Mouse (Mus musculus) forebrain, embryonic 13.5 days (tissue): ENCODE measurements at regions not wholly inside any gene's neighbourhood (a gene's known extent, or its start where the extent isn't known, plus 50 kb on each side); places are given as distances from the start of the nearest gene placed in this dataset.

Source experiments
- ATAC-seq: fragments of 200-750 bp; cut with Nextera tagmentation; 2 replicates; pipeline ENCODE4 v1.8.0; 2017
- H3K27ac ChIP-seq: fragments of 300-500 bp; sonication (generic); 2 replicates; pipeline ENCODE4 v1.5.1; 2015; ENCODE audit warnings: inconsistent platforms, mild to moderate bottlenecking, moderate library complexity
- H3K27me3 ChIP-seq: fragments of 300-500 bp; sonication (generic); 2 replicates; pipeline ENCODE4 v1.6.1; 2015; ENCODE audit warnings: mild to moderate bottlenecking, inconsistent platforms
- H3K36me3 ChIP-seq: fragments of 300-500 bp; sonication (generic); 2 replicates; pipeline ENCODE4 v1.6.1; 2015; ENCODE audit warnings: mild to moderate bottlenecking, inconsistent platforms; ENCODE audit not compliant: poor library complexity, severe bottlenecking
- H3K4me1 ChIP-seq: fragments of 300-500 bp; sonication (generic); 2 replicates; pipeline ENCODE4 v1.6.1; 2015; ENCODE audit warnings: inconsistent platforms
- H3K4me2 ChIP-seq: fragments of 300-500 bp; sonication (generic); 2 replicates; pipeline ENCODE4 v1.6.1; 2015; ENCODE audit warnings: inconsistent platforms, mild to moderate bottlenecking, moderate library complexity
- H3K4me3 ChIP-seq: fragments of 300-500 bp; sonication (generic); 2 replicates; pipeline ENCODE4 v1.5.1; 2015; ENCODE audit warnings: mild to moderate bottlenecking, inconsistent platforms
- H3K9ac ChIP-seq: fragments of 300-500 bp; sonication (generic); 2 replicates; pipeline ENCODE4 v1.6.1; 2015; ENCODE audit warnings: mild to moderate bottlenecking, inconsistent platforms
- H3K9me3 ChIP-seq: fragments of 300-500 bp; sonication (generic); replicated peaks from 2 replicates; pipeline ENCODE4 v1.6.1; 2016; ENCODE audit warnings: inconsistent platforms
- WGBS: fragments of 180-500 bp; shearing (Covaris S2); methylation state at CpG from one replicate; pipeline ENCODE4 v1.1.7; 2015; 5-methylcytosine and 5-hydroxymethylcytosine counted together

DNA sequence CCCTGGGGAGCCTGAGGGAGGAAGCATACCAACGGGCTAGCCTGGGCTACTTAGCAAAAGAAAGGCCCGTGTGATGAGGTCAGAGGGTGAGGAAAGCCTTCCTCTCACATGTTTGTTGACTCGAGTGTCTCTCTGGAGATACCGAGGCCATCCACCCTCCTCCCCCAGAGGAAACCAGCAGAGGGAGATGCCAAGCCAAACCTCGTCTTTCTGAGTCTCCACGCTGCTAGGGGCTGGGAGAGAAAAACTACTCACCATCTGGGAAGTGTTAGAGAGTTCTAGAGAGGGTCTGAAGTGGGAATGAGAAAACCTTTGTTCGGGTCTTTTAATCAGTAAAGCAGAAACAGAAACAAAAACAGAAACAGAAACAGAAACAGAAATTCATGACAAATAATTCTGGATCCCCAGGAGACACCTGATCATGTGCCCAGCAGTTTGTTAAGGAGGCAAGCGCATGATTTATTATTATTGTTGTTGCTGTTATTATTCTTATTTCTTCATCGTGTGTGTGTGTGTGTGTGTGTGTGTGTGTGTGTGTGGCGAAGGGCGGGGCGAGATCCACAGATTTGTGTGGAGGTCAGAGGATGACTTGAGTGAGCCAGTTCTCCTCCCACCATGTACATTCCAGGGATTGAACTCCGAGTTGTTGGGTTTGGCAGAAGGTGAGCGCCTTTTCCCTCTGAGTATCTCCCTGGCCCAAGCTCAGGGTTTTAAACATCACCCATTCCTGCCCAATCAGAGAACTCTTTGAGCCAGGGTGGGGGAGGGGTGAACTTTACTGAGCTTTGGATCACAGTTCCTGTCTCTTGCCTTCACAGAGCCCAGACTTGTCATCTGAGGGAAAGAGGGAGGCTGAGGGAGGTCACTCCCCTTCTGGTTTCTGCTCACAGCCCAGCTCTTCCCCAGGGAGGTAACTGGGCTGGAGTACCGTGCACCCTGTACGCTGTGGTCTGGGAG lies 104.2 kb downstream of the Zfp36l2 start:
- Histone ChIP-seq H3K9me3 (no peaks in the 10 kb centered on the region), H3K4me2 (no peak overlapping the region), H3K36me3 (no peaks in the 10 kb centered on the region), H3K27ac (no peak overlapping the region), H3K27me3 (no peaks in the 10 kb centered on the region), H3K9ac (no peak overlapping the region), H3K4me1 (peaks cover 37% of the 10 kb centered on the region), H3K4me3 (no peak overlapping the region)
- ATAC-seq, result no peak
- WGBS, result 78% methylated on average over 16 of the region's 16 CpGs

GRCm38 (mm10) chr17:84082571-84082970 lies 105.2 kb downstream of the Zfp36l2 start:
- ATAC-seq, result no peak
- Histone ChIP-seq H3K27ac (peak overlapping the region; percentile 80), H3K9me3 (no peaks in the 10 kb centered on the region), H3K4me1 (peaks cover 37% of the 10 kb centered on the region), H3K27me3 (no peaks in the 10 kb centered on the region), H3K36me3 (no peaks in the 10 kb centered on the region), H3K9ac (no peak overlapping the region), H3K4me2 (no peak overlapping the region), H3K4me3 (no peak overlapping the region)
- 96% methylated on average over 5 of the region's 5 CpGs for WGBS

- Histone ChIP-seq H3K36me3 (no peaks in the 10 kb centered on the region), H3K9ac (no peak overlapping the region), H3K4me1 (peaks cover 37% of the 10 kb centered on the region), H3K9me3 (no peaks in the 10 kb centered on the region), H3K4me3 (no peak overlapping the region), H3K4me2 (no peak overlapping the region), H3K27me3 (no peaks in the 10 kb centered on the region), H3K27ac (peak overlapping the region; percentile 80)
- 50% methylated on average over 8 of the region's 8 CpGs for WGBS
- peak; percentile 88 for ATAC-seq
These were observed 105.9 kb downstream of the Zfp36l2 start for GRCm38 (mm10) chr17:84081751-84082352.

- Histone ChIP-seq H3K9me3 (no peaks in the 10 kb centered on the region), H3K27me3 (no peaks in the 10 kb centered on the region), H3K27ac (no peak overlapping the region), H3K4me3 (no peak overlapping the region), H3K4me2 (no peak overlapping the region), H3K9ac (no peak overlapping the region), H3K4me1 (no peaks in the 10 kb centered on the region; the same call in 1 of the 2 replicates), H3K36me3 (no peaks in the 10 kb centered on the region)
- ATAC-seq, result no peak
- 75% methylated on average over 3 of the region's 3 CpGs for WGBS
These were observed 112.4 kb downstream of the Zfp36l2 start for GRCm38 (mm10) chr17:84075081-84075938.

DNA sequence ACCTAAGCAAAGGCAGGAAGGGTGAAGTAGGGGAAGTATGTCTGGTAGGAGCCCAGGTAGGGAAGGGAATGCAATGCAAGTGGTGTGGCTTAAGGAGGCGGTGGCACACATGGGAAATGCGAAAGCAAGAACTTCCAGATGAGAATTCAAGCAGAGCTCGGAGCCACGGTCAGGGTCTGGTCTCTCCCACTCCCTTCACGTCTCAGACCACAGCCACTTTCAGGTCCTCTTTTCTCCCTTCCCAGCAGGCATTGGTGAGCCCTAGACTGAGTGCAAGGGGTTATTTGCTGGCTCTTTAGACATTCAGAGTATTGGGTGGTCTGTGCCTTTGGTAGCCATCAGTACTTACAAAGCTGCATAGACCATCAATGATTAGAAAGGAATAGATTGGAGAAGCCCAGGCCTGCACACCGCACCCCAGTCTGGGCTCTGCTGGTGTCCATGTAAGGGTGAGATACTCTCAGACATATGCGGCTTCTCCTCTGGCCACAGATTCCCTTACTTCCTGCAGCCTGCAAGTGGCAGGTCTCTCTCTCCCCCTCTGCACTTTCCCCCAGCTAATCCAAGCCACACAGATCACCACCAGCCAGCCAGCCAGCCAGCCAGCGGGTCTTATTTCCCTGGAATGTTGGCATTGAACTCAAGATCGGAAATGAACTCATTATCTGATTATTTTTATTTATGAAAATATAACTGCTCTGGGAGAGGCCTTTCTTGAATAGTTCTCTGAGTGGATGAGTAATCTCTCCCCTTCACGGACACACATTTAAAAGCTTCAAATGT lies 113.6 kb downstream of the Zfp36l2 start:
- Histone ChIP-seq H3K4me1 (no peaks in the 10 kb centered on the region; the same call in 1 of the 2 replicates), H3K9ac (no peak overlapping the region), H3K4me3 (no peak overlapping the region), H3K27ac (no peak overlapping the region), H3K36me3 (no peaks in the 10 kb centered on the region), H3K27me3 (no peaks in the 10 kb centered on the region), H3K4me2 (no peak overlapping the region), H3K9me3 (no peaks in the 10 kb centered on the region)
- no peak for ATAC-seq
- WGBS, result 82% methylated on average over 10 of the region's 10 CpGs

DNA sequence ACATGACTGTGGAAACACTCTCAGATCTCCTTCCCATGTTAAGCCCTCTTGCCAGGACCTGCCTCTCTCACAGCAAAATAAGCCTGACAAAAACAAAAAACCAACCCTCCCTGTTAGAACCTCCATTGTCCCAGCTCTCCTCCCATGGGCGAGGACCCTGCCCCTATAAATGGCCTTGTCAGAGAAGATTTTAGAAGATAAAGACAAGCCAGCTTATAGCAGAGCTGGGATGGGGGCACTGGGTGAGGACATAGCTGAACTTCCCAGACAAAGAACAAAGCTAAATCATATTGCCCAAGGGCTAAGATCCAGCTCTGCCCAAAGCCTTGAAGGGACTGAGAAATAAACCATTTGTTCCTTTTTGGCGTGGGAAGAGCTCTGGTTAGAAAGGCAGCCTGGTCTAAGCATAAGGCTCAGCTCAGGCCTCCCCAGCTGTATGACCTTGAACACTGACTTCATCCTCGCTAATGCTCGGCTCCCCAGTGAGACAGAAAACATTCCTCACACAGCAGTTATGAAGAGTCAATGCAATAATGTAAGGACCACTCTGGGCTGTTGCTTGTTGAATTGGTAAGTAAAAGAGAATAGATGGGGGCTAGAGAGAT lies 115.2 kb downstream of the Zfp36l2 start:
- H3K27ac ChIP-seq, result 0 out of 2 replicates have a peak overlapping the region, but pooled peaks have one; percentile 17
- no peaks in the 10 kb centered on the region for H3K36me3 ChIP-seq
- no peaks in the 10 kb centered on the region; the same call in 1 of the 2 replicates for H3K4me1 ChIP-seq
- H3K9ac ChIP-seq, result no peak overlapping the region
- no peak overlapping the region for H3K4me2 ChIP-seq
- H3K9me3 ChIP-seq, result no peaks in the 10 kb centered on the region
- H3K4me3 ChIP-seq, result no peak overlapping the region
- WGBS, result 60% methylated on average over 4 of the region's 4 CpGs
- no peak for ATAC-seq
- no peaks in the 10 kb centered on the region for H3K27me3 ChIP-seq

DNA sequence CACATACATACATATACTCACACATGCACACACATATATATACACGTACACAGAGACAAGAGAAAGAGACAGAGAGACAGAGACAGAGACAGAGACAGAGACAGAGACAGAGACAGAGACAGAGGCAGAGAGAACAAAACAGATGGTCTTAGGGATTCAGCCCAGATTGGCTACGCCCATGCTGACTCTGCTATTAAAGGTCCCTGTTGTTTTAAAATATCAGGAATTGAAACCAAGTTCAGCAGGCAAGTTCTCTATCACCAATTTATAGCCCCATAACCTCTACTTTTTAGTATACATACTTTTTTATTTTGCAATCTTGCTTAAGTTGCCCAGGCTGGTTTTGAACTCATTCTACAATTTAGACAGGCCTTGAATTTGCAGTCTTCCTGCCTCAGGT lies 115.9 kb downstream of the Zfp36l2 start:
- Histone ChIP-seq H3K9ac (no peak overlapping the region), H3K36me3 (no peaks in the 10 kb centered on the region), H3K4me3 (no peak overlapping the region), H3K4me1 (peaks cover 3% of the 10 kb centered on the region; the same call in 1 of the 2 replicates), H3K27me3 (peaks cover 3% of the 10 kb centered on the region; the same call in 1 of the 2 replicates), H3K9me3 (no peaks in the 10 kb centered on the region), H3K27ac (no peak overlapping the region), H3K4me2 (no peak overlapping the region)
- no peak for ATAC-seq
- WGBS, result 86% methylated on average over 2 of the region's 2 CpGs

DNA sequence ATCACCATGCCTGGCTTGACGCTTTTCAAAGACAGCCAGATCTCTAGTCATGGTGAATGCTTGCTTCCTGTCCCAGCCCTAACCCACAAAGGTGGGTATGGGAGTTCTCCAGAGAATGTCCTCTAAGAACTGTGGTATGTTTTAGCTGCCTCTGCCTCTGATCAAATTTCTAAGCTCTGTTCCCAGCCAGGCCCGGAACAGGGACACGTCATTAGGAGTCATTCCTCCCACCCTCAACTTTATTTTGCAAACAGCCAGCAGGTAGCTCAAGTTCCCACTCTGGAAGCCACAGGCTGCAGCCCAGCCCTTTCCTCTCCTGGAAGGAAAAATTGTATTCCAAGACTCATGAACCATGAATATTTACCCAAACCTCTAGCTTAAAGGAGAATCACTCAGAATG lies 117.2 kb downstream of the Zfp36l2 start:
- Histone ChIP-seq H3K4me3 (no peak overlapping the region), H3K9ac (no peak overlapping the region), H3K4me2 (no peak overlapping the region), H3K36me3 (no peaks in the 10 kb centered on the region), H3K4me1 (peaks cover 3% of the 10 kb centered on the region; the same call in 1 of the 2 replicates), H3K27me3 (peaks cover 3% of the 10 kb centered on the region; the same call in 1 of the 2 replicates), H3K27ac (no peak overlapping the region), H3K9me3 (no peaks in the 10 kb centered on the region)
- WGBS, result 85% methylated on average over 3 of the region's 3 CpGs
- no peak for ATAC-seq

DNA sequence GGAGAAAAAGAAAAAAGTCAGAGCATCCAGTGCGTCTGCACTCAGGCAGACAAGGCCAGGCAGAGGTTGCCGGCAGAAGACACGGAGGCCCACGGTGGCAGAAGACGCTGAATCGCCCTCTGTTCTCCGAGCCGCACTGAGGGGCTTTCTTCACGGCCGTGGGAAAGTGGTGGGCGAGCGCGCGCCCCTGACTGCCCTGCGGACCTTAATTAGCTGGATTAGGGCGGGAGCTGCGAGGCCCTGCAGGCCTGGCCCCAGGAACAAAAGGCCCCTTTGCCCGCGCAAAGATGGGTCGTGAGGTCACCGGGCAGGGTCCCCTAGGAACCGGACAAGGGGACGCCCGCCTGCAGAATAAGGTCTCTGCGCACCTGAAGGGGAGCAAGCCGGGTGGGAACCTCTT lies 120.6 kb downstream of the Zfp36l2 start:
- Histone ChIP-seq H3K9me3 (no peaks in the 10 kb centered on the region), H3K9ac (no peak overlapping the region), H3K27me3 (peaks cover 3% of the 10 kb centered on the region; the same call in 1 of the 2 replicates), H3K27ac (no peak overlapping the region), H3K4me3 (no peak overlapping the region), H3K36me3 (no peaks in the 10 kb centered on the region), H3K4me2 (no peak overlapping the region), H3K4me1 (0 out of 2 replicates have a peak, but pooled peaks cover 3% of the 10 kb centered on the region)
- WGBS, result 8% methylated on average over 26 of the region's 26 CpGs
- no peak for ATAC-seq

GRCm38 (mm10) chr17:84063791-84064190 lies 124.0 kb downstream of the Zfp36l2 start:
- no peak for ATAC-seq

DNA sequence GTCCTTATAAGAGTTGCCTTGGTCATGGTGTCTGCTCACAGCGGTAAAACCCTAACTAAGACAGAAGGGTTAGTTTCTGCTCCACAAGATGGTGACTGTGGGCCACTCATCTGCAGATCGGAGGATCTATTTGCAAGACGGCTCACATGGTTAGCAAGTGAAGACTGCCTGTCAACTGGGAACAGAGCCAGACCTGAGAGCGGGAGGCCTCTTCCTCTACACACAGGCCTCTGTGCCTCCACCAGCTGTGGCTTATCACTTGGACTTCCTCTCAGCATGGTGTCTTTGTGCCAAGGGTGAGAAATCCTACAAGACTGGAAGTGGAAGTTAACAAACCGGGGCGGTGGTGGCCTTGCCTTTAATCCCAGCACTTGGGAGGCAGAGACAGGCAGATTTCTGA lies 126.1 kb downstream of the Zfp36l2 start:
- H3K4me1 ChIP-seq, result peaks cover 27% of the 10 kb centered on the region
- WGBS, result 87% methylated on average over 6 of the region's 6 CpGs

More at GRCm38 (mm10) chr17:84063791-84064190, 124.0 kb downstream of the Zfp36l2 start:
- no peak overlapping the region for H3K9ac ChIP-seq
- H3K4me1 ChIP-seq, result peaks cover 17% of the 10 kb centered on the region
- H3K27ac ChIP-seq, result no peak overlapping the region
- 49% methylated on average over 7 of the region's 7 CpGs for WGBS
- no peaks in the 10 kb centered on the region for H3K36me3 ChIP-seq
- H3K9me3 ChIP-seq, result no peaks in the 10 kb centered on the region
- no peak overlapping the region for H3K4me3 ChIP-seq
- H3K27me3 ChIP-seq, result peaks cover 3% of the 10 kb centered on the region; the same call in 1 of the 2 replicates
- H3K4me2 ChIP-seq, result no peak overlapping the region

More for the DNA sequence above, 126.1 kb downstream of the Zfp36l2 start:
- ATAC-seq, result no peak
- no peaks in the 10 kb centered on the region for H3K9me3 ChIP-seq
- no peak overlapping the region for H3K4me2 ChIP-seq
- no peak overlapping the region for H3K4me3 ChIP-seq
- H3K9ac ChIP-seq, result no peak overlapping the region
- no peaks in the 10 kb centered on the region for H3K36me3 ChIP-seq
- no peaks in the 10 kb centered on the region for H3K27me3 ChIP-seq
- H3K27ac ChIP-seq, result no peak overlapping the region
